ENCODE assay signal across 20 mouse cellular contexts in genomic region chr7:128352721-128353120, GRCm38 (mm10). TPM values are rescaled to one million over a fixed set of nuclear protein-coding genes. Genes with fewer than 3 reads are reported as not detected.
DNase-seq lines count a peak whose midpoint lies in the region; ATAC-seq and TF ChIP-seq lines count a peak whose summit lies in the region.
"Had no signal": no experiment of that assay in that cellular context is flagged by ENCODE, and none has a peak within 500 bp of the region (broad histone marks: within the 10 kb centered on the region; RNA-seq: fewer than 3 reads in every experiment).

No protein-coding gene starts in this region.

- TF ChIP-seq EP300 in stomach, postnatal 0 days (optimal IDR thresholded peaks at IDR 0.05), result no peak

- TF ChIP-seq CTCF in stomach, postnatal 0 days (IDR thresholded peaks at IDR 0.05; ENCODE audit: low read depth), result no peak

- no peak overlapping the region for H3K4me3 ChIP-seq in heart, embryonic 11.5 days (ENCODE audit: low read depth, low read length)
- no peak overlapping the region for H3K4me3 ChIP-seq in liver, embryonic 11.5 days (ENCODE audit: low read depth, low read length)
- H3K4me3 ChIP-seq in liver, embryonic 12.5 days, result no peak overlapping the region
- no peak overlapping the region for H3K4me3 ChIP-seq in stomach, postnatal 0 days (ENCODE audit: low read depth, low read length)
- H3K4me3 ChIP-seq: embryonic facial prominence, embryonic 10.5 days; embryonic facial prominence, embryonic 12.5 days; forebrain, embryonic 13.5 days; forebrain, embryonic 15.5 days had no signal

- H3K9ac ChIP-seq in heart, embryonic 11.5 days (ENCODE audit: low read depth, low read length), result no peak overlapping the region
- H3K9ac ChIP-seq in liver, embryonic 11.5 days (ENCODE audit: low read depth, low read length), result no peak overlapping the region
- H3K9ac ChIP-seq in liver, embryonic 12.5 days, result no peak overlapping the region
- H3K9ac ChIP-seq in stomach, postnatal 0 days (ENCODE audit: low read length), result no peak overlapping the region
- H3K9ac ChIP-seq: embryonic facial prominence, embryonic 12.5 days; forebrain, embryonic 13.5 days; forebrain, embryonic 15.5 days had no signal

- no peaks in the 10 kb centered on the region; the same call in 1 of the 2 replicates for H3K27me3 ChIP-seq in heart, embryonic 11.5 days (ENCODE audit: control insufficient read depth, insufficient read depth, low read length)
- H3K27me3 ChIP-seq in liver, embryonic 11.5 days (replicated peaks; ENCODE audit: control insufficient read depth, insufficient read depth, low read length), result no peaks in the 10 kb centered on the region
- H3K27me3 ChIP-seq in liver, embryonic 12.5 days (replicated peaks), result peaks cover 18% of the 10 kb centered on the region
- no peaks in the 10 kb centered on the region for H3K27me3 ChIP-seq in stomach, postnatal 0 days (ENCODE audit: control insufficient read depth, insufficient read depth, low read length)
- H3K27me3 ChIP-seq: embryonic facial prominence, embryonic 12.5 days; forebrain, embryonic 13.5 days; forebrain, embryonic 15.5 days had no signal

- peaks cover 5% of the 10 kb centered on the region; the same call in 1 of the 2 replicates for H3K4me1 ChIP-seq in heart, embryonic 11.5 days (ENCODE audit: control insufficient read depth, insufficient read depth, low read length)
- H3K4me1 ChIP-seq in liver, embryonic 11.5 days (replicated peaks; ENCODE audit: control insufficient read depth, insufficient read depth, low read length), result no peaks in the 10 kb centered on the region
- H3K4me1 ChIP-seq in liver, embryonic 12.5 days, result peaks cover 5% of the 10 kb centered on the region
- H3K4me1 ChIP-seq in stomach, postnatal 0 days (replicated peaks; ENCODE audit: control insufficient read depth, insufficient read depth), result 0 out of 2 replicates have a peak, but pooled peaks cover 2% of the 10 kb centered on the region

- ATAC-seq in heart, embryonic 11.5 days (replicated peaks; ENCODE audit: insufficient number of reproducible peaks, low FRiP score, low TSS enrichment), result no peak
- no peak for ATAC-seq in liver, embryonic 11.5 days (replicated peaks; ENCODE audit: low FRiP score)
- ATAC-seq in liver, embryonic 12.5 days, result no peak
- ATAC-seq in stomach, postnatal 0 days (ENCODE audit: low FRiP score, low TSS enrichment), result no peak
- ATAC-seq: activated CD4-positive, CD25-positive, alpha-beta regulatory T cell, adult 4 months; forebrain, embryonic 13.5 days; forebrain, embryonic 15.5 days had no signal

- no peak overlapping the region for H3K27ac ChIP-seq in heart, embryonic 11.5 days (ENCODE audit: low read depth, low read length)
- H3K27ac ChIP-seq in liver, embryonic 11.5 days (ENCODE audit: low read depth, low read length), result no peak overlapping the region
- no peak overlapping the region for H3K27ac ChIP-seq in liver, embryonic 12.5 days
- H3K27ac ChIP-seq in stomach, postnatal 0 days (replicated peaks), result no peak overlapping the region
- H3K27ac ChIP-seq: embryonic facial prominence, embryonic 10.5 days; embryonic facial prominence, embryonic 12.5 days; forebrain, embryonic 13.5 days; forebrain, embryonic 15.5 days had no signal

- H3K4me2 ChIP-seq in heart, embryonic 11.5 days, result no peak overlapping the region
- no peak overlapping the region for H3K4me2 ChIP-seq in liver, embryonic 11.5 days
- H3K4me2 ChIP-seq in liver, embryonic 12.5 days, result no peak overlapping the region
- H3K4me2 ChIP-seq in stomach, postnatal 0 days (replicated peaks; ENCODE audit: low read depth), result no peak overlapping the region
- H3K4me2 ChIP-seq: embryonic facial prominence, embryonic 12.5 days; forebrain, embryonic 13.5 days; forebrain, embryonic 15.5 days had no signal

- DNase-seq in heart, adult 11 months, result peak; percentile 68
- peak; percentile 1 for DNase-seq in heart, postnatal 4 days
- DNase-seq in heart, postnatal 10 days, result no peak
- DNase-seq in liver, embryonic 11.5 days (ENCODE audit: low spot score), result peak; percentile 25
- DNase-seq in stomach, postnatal 0 days (ENCODE audit: low spot score), result peak; percentile 4
- no peak for DNase-seq in T-cell, adult 2 months (ENCODE audit: low spot score)
- DNase-seq: adrenal gland, adult 8-10 months; adrenal gland, postnatal 14 days; adrenal gland, postnatal 36 days; cerebellum, adult 11-12 months; cerebellum, adult 2 months; cerebellum, adult 9-10 months; cerebellum, postnatal 25 days had no signal

- 67% methylated on average over 3 of the region's 3 CpGs for WGBS in heart, embryonic 11.5 days (ENCODE audit: insufficient replicate concordance)
- 68% methylated on average over 3 of the region's 3 CpGs for WGBS in liver, embryonic 11.5 days
- WGBS in liver, embryonic 12.5 days (ENCODE audit: insufficient replicate concordance), result 58% methylated on average over 3 of the region's 3 CpGs
- 63% methylated on average over 3 of the region's 3 CpGs for WGBS in stomach, postnatal 0 days

- H3K36me3 ChIP-seq in heart, embryonic 11.5 days (ENCODE audit: control insufficient read depth, insufficient read depth, low read length), result no peaks in the 10 kb centered on the region
- H3K36me3 ChIP-seq in liver, embryonic 11.5 days (ENCODE audit: control insufficient read depth, insufficient read depth, low read length), result no peaks in the 10 kb centered on the region
- H3K36me3 ChIP-seq in liver, embryonic 12.5 days, result no peaks in the 10 kb centered on the region
- H3K36me3 ChIP-seq in stomach, postnatal 0 days (ENCODE audit: control insufficient read depth, insufficient read depth, low read length), result no peaks in the 10 kb centered on the region
- H3K36me3 ChIP-seq: embryonic facial prominence, embryonic 10.5 days; embryonic facial prominence, embryonic 12.5 days; forebrain, embryonic 15.5 days had no signal

- intact Hi-C loops in heart, postnatal 10 days (cut with DNase I), result no loop called here

- no peaks in the 10 kb centered on the region for H3K9me3 ChIP-seq in heart, embryonic 11.5 days (replicated peaks; ENCODE audit: control insufficient read depth, low read length)
- H3K9me3 ChIP-seq in liver, embryonic 11.5 days (ENCODE audit: control insufficient read depth, low read length), result no peaks in the 10 kb centered on the region
- no peaks in the 10 kb centered on the region for H3K9me3 ChIP-seq in liver, embryonic 12.5 days (replicated peaks)
- no peaks in the 10 kb centered on the region for H3K9me3 ChIP-seq in stomach, postnatal 0 days (ENCODE audit: control insufficient read depth, low read length)
- H3K9me3 ChIP-seq: embryonic facial prominence, embryonic 10.5 days; embryonic facial prominence, embryonic 12.5 days; forebrain, embryonic 13.5 days; forebrain, embryonic 15.5 days had no signal

RNA-seq across cellular contexts. Expression of gene BC017158, which starts 54.8 kb away (rescaled TPM):
- polyA plus RNA-seq in heart, embryonic 11.5 days (2014; fragmentation: Nextera tagmentation; extraction: Ambion mirVana), result 18.1 and 18.2 TPM in 2 replicates
- total RNA-seq in heart, postnatal 4 days (2021), result 10 to 100 TPM; 12.4 to 13.1 TPM
- total RNA-seq in heart, postnatal 10 days (2021), result 10 to 100 TPM; 10.3 to 10.8 TPM
- 38.2 and 42.3 TPM in 2 replicates for polyA plus RNA-seq in liver, embryonic 11.5 days (2014; fragmentation: Nextera tagmentation; extraction: Ambion mirVana)
- 26.3 and 29.4 TPM in 2 replicates for polyA plus RNA-seq in liver, embryonic 12.5 days (2016; fragmentation: Nextera tagmentation; extraction: Ambion mirVana)
- polyA plus RNA-seq in stomach, postnatal 0 days (2015; fragmentation: Nextera tagmentation; extraction: Ambion mirVana), result 17.0 and 19.4 TPM in 2 replicates

Comparison
In these comparisons a context has a peak if more than half of its experiments do, and no peak if none do; other contexts are left out.
1. DNase-seq: peak in heart, adult 11 months (single experiment), heart, postnatal 4 days (single experiment), liver, embryonic 11.5 days (single experiment) and stomach, postnatal 0 days (single experiment); none in heart, postnatal 10 days (0 of 2) and T-cell, adult 2 months (single experiment).